Mouse (Mus musculus) liver, embryonic 12.5 days (tissue): ENCODE data around the gene Cib1. TPM values are rescaled to one million over a fixed set of nuclear protein-coding genes. Genes with fewer than 3 reads are reported as not detected.

Experiments used
- ATAC-seq: fragments of 200-750 bp; cut with Nextera tagmentation; 2 replicates; pipeline ENCODE4 v1.8.0; 2017; ENCODE audit warnings: moderate number of reproducible peaks, mild to moderate bottlenecking, moderate library complexity
- H3K27ac ChIP-seq: fragments of 300-500 bp; sonication (generic); 2 replicates; pipeline ENCODE4 v1.5.1; 2016; ENCODE audit warnings: mild to moderate bottlenecking
- H3K27me3 ChIP-seq: fragments of 300-500 bp; sonication (generic); replicated peaks from 2 replicates; pipeline ENCODE4 v1.6.1; 2016; ENCODE audit warnings: mild to moderate bottlenecking, moderate library complexity
- H3K36me3 ChIP-seq: fragments of 300-500 bp; sonication (generic); 2 replicates; pipeline ENCODE4 v1.6.1; 2016; ENCODE audit warnings: mild to moderate bottlenecking, moderate library complexity
- H3K4me1 ChIP-seq: fragments of 300-500 bp; sonication (generic); 2 replicates; pipeline ENCODE4 v1.6.1; 2016
- H3K4me2 ChIP-seq: fragments of 300-500 bp; sonication (generic); 2 replicates; pipeline ENCODE4 v1.6.1; 2016; ENCODE audit warnings: mild to moderate bottlenecking, moderate library complexity
- H3K4me3 ChIP-seq: fragments of 300-500 bp; sonication (generic); 2 replicates; pipeline ENCODE4 v1.5.1; 2016; ENCODE audit warnings: mild to moderate bottlenecking, moderate library complexity
- H3K9ac ChIP-seq: fragments of 300-500 bp; sonication (generic); 2 replicates; pipeline ENCODE4 v1.6.1; 2016; ENCODE audit warnings: mild to moderate bottlenecking, moderate library complexity
- H3K9me3 ChIP-seq: fragments of 300-500 bp; sonication (generic); replicated peaks from 2 replicates; pipeline ENCODE4 v1.6.1; 2016; ENCODE audit warnings: mild to moderate bottlenecking, moderate library complexity
- WGBS: fragments of 180-500 bp; shearing (Covaris S2); methylation state at CpG from one replicate; pipeline ENCODE4 v1.1.7; 2016; ENCODE audit not compliant: insufficient replicate concordance; 5-methylcytosine and 5-hydroxymethylcytosine counted together
- polyA plus RNA-seq: library from polyadenylated mRNA; unstranded; fragments of >200 nt; fragmentation: Nextera tagmentation; extraction: Ambion mirVana; gene quantifications from 2 replicates; pipeline ENCODE4 v1.2.1, GENCODE M21; 2016

The Cib1 gene
- polyA plus RNA-seq, 1 experiment from 2014 or later = 97.5 TPM

DNA sequence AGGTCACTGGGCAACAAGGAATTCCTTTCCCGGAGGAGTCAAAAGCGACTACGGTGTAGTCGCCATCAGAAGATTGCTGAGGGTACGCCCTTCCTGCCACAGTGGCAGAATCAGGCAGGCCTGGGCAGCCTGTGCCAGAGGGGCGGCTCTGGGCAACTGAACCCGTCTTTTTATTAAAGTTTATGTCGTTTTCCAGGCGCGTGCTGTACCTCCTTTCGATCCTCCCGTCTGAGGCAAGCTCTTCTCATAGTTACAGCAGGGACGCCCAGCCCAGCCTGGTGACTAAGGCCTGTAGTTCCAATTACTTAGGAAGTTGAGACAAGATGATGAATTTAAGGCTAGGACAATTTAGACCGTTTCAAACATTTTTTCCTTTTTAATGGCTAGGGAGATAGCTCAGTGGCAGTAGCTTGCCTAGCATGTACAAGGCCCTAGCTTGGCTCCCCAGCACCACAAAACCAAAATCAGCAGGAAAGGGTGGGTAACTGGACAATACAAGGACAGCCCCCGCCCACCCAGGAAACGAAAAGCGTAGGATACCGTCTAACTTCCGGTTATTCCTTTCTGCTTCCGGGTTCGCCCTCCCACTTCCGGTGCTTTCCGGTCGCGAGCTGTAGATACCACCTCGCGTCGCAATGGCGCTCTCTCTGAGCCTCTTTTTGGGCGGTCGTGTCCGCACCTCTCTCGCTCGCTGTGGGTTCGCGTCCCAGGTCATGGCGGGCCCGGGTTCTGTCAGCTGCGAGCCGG is 28.2 kb upstream of the Cib1 start, which contains the start of gene Ngrn:
TSS of gene Ngrn (plus strand) at position 591 of the 747 bp plus-strand sequence.
- Histone ChIP-seq H3K36me3 (peaks cover 29% of the 10 kb centered on the region), H3K4me1 (peaks cover 31% of the 10 kb centered on the region), H3K27ac (peak within 1 kb of the TSS; percentile 88), H3K9me3 (no peaks in the 10 kb centered on the region), H3K27me3 (peaks cover 9% of the 10 kb centered on the region), H3K4me3 (peak within 1 kb of the TSS; percentile 76), H3K4me2 (peak within 1 kb of the TSS; percentile 85), H3K9ac (peak within 1 kb of the TSS; percentile 82)
- 22% methylated on average over 40 of the region's 40 CpGs for WGBS
- ATAC-seq = peak; percentile 87

DNA sequence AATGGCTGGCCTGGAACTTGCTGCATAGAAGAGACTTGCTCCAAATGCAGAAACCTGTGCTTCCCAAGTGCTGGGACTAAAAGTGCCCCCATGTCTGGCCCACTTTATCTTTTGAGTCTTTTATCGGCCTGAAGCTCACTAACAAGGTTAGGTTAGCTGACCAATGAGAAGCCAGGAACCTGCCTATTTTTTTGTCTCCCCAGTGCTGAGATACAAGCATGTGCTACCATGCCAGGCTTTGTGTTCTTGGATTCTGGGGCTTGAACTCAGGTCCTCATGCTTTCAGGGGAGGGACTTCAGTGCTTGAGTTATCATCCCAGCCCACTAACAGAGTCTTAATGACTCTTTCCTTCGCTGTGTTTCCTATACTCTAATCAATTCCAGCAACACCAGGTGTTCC is 25.1 kb upstream of the Cib1 start:
- H3K4me1 ChIP-seq = peaks cover 32% of the 10 kb centered on the region
- H3K27me3 ChIP-seq = peaks cover 9% of the 10 kb centered on the region
- no peak for ATAC-seq
- no peak overlapping the region for H3K9ac ChIP-seq
- 60% methylated on average over 2 of the region's 2 CpGs for WGBS
- no peaks in the 10 kb centered on the region for H3K9me3 ChIP-seq
- no peak overlapping the region for H3K4me2 ChIP-seq
- H3K36me3 ChIP-seq = no peaks in the 10 kb centered on the region
- H3K27ac ChIP-seq = no peak overlapping the region
- H3K4me3 ChIP-seq = no peak overlapping the region

- Histone ChIP-seq H3K4me3 (no peak overlapping the region), H3K9ac (no peak overlapping the region), H3K27me3 (peaks cover 19% of the 10 kb centered on the region), H3K9me3 (no peaks in the 10 kb centered on the region), H3K27ac (no peak overlapping the region), H3K4me1 (peaks cover 37% of the 10 kb centered on the region), H3K36me3 (no peaks in the 10 kb centered on the region), H3K4me2 (no peak overlapping the region)
- 55% methylated on average over 2 of the region's 2 CpGs for WGBS
- no peak for ATAC-seq
These were observed 23.4 kb upstream of the Cib1 start for GRCm38 (mm10) chr7:80255981-80256380.

GRCm38 (mm10) chr7:80252886-80253285 is 20.3 kb upstream of the Cib1 start:
- WGBS = 42% methylated on average over 11 of the region's 11 CpGs
- Histone ChIP-seq H3K9ac (no peak overlapping the region), H3K4me2 (no peak overlapping the region), H3K27ac (no peak overlapping the region), H3K4me3 (no peak overlapping the region), H3K4me1 (peaks cover 30% of the 10 kb centered on the region), H3K36me3 (no peaks in the 10 kb centered on the region), H3K27me3 (peaks cover 10% of the 10 kb centered on the region), H3K9me3 (no peaks in the 10 kb centered on the region)
- ATAC-seq = no peak

DNA sequence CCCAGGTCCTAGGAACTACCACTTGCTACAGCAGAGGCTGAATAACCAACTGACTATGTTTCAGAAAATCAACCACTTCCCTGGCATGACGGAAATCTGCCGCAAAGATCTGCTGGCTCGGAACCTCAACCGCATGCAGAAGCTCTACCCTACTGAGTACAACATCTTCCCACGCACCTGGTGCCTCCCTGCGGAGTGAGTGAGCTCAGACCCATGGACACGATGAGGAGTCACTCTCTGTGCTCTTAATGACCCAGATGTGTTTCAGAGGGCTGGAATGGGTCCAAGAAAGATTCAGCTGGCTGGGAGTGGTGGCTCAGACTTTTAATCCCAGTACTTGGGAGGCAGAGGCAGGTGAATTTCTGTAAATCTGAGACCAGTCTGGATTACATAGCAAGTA is 19.8 kb upstream of the Cib1 start:
- WGBS = 78% methylated on average over 7 of the region's 7 CpGs
- Histone ChIP-seq H3K27me3 (peaks cover 10% of the 10 kb centered on the region), H3K4me2 (no peak overlapping the region)

DNA sequence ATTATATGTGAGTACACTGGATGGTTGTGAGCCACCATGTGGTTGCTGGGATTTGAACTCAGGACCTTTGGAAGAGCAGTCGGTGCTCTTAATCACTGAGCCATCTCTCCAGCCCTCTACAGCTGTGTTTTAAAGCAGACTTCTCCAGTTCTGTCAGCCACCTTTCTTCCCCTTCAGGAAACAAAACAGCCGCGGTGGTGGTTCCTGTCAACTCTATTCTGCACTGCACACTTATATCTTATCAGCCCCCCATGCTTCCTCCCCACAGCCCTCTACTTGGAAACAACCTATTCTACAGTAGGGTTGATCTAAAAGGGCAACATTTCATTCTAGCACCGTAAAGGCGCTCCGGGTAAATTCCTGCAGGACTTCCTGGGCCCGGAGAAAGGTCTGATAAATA is 14.2 kb upstream of the Cib1 start:
- ATAC-seq = no peak
- H3K4me3 ChIP-seq = peak overlapping the region; percentile 77
- 16% methylated on average over 7 of the region's 7 CpGs for WGBS
- peaks cover 4% of the 10 kb centered on the region for H3K27me3 ChIP-seq
- H3K27ac ChIP-seq = peak overlapping the region; percentile 79; the same call in 1 of the 2 replicates
- H3K9me3 ChIP-seq = no peaks in the 10 kb centered on the region
- peak overlapping the region; percentile 92 for H3K4me2 ChIP-seq
- no peaks in the 10 kb centered on the region for H3K36me3 ChIP-seq
- peaks cover 26% of the 10 kb centered on the region for H3K4me1 ChIP-seq
- H3K9ac ChIP-seq = peak overlapping the region; percentile 82

More for the DNA sequence above, 19.8 kb upstream of the Cib1 start:
- peaks cover 25% of the 10 kb centered on the region for H3K4me1 ChIP-seq
- H3K9me3 ChIP-seq = no peaks in the 10 kb centered on the region
- no peak overlapping the region for H3K4me3 ChIP-seq
- no peak overlapping the region for H3K9ac ChIP-seq
- no peaks in the 10 kb centered on the region for H3K36me3 ChIP-seq
- ATAC-seq = no peak
- H3K27ac ChIP-seq = no peak overlapping the region

- Histone ChIP-seq H3K4me1 (peaks cover 23% of the 10 kb centered on the region), H3K27me3 (no peaks in the 10 kb centered on the region; the same call in 1 of the 2 replicates), H3K9me3 (no peaks in the 10 kb centered on the region), H3K4me3 (peak within 1 kb of the TSS; percentile 77), H3K4me2 (peak within 1 kb of the TSS; percentile 92), H3K27ac (peak within 1 kb of the TSS; percentile 79), H3K9ac (peak within 1 kb of the TSS; percentile 82), H3K36me3 (no peaks in the 10 kb centered on the region)
- ATAC-seq = peak; percentile 97
- under 1% methylated on average over 48 of the region's 48 CpGs for WGBS
These were observed 13.6 kb upstream of the Cib1 start, which contains the start of gene Ttll13 for GRCm38 (mm10) chr7:80246148-80246721. Gene Ttll13, plus strand, starts transcription at chr7:80246376.

GRCm38 (mm10) chr7:80244851-80245250 is 12.2 kb upstream of the Cib1 start:
- 92% methylated on average over 4 of the region's 4 CpGs for WGBS
- Histone ChIP-seq H3K4me1 (peaks cover 17% of the 10 kb centered on the region), H3K27ac (no peak overlapping the region), H3K9ac (no peak overlapping the region), H3K4me2 (no peak overlapping the region), H3K27me3 (no peaks in the 10 kb centered on the region), H3K4me3 (no peak overlapping the region), H3K36me3 (peaks cover 13% of the 10 kb centered on the region), H3K9me3 (no peaks in the 10 kb centered on the region)
- no peak for ATAC-seq

DNA sequence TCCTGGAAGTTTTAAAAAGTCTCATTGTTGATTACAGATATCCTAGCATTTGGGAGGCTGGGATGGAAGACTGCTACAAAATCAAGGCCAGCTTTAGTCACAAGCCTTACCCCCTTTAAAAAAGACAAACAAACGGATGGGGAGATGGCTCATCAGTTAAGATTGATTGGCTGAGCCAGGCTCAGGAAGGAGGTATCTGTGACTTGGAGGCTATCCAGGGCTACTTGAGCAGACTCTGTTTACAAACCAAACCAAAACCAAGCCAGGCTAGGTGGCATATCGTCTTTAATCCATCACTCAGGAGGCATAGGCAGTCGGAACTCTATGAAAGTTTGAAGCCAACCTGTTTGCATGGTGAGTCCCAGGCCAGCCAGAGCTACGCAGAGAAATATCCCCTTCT is 9.0 kb upstream of the Cib1 start:
- ATAC-seq = no peak
- peaks cover 9% of the 10 kb centered on the region for H3K4me1 ChIP-seq
- H3K4me2 ChIP-seq = no peak overlapping the region
- peaks cover 40% of the 10 kb centered on the region for H3K36me3 ChIP-seq
- no peak overlapping the region for H3K9ac ChIP-seq
- no peaks in the 10 kb centered on the region for H3K9me3 ChIP-seq
- no peak overlapping the region for H3K4me3 ChIP-seq
- WGBS = 70% methylated on average over 4 of the region's 4 CpGs
- no peaks in the 10 kb centered on the region for H3K27me3 ChIP-seq
- no peak overlapping the region for H3K27ac ChIP-seq

GRCm38 (mm10) chr7:80238542-80238941 is 5.9 kb upstream of the Cib1 start:
- Histone ChIP-seq H3K4me2 (no peak overlapping the region), H3K36me3 (peaks cover 40% of the 10 kb centered on the region), H3K27ac (no peak overlapping the region), H3K9ac (no peak overlapping the region), H3K4me1 (peaks cover 21% of the 10 kb centered on the region), H3K9me3 (no peaks in the 10 kb centered on the region), H3K27me3 (no peaks in the 10 kb centered on the region), H3K4me3 (no peak overlapping the region)
- WGBS = 83% methylated on average over 10 of the region's 10 CpGs
- no peak for ATAC-seq

DNA sequence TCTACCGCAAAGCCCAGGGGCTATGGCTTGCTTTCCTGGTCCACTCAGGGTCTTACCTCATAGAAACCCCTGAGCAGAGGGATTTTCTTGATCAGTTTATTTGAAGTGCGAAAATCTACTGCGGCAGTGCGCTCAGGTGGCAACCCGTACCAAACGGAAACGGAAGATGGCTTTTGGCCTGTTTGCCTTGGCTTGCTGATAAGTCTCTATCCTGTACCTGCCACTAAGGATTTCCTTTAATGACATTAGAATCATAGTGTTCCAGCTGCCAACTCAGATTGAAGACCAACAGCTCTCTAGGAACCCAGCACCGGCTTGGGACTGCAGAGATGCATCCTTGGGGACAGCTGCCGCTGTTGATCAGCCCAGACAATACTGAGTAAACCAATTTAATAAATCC is 1.2 kb upstream of the Cib1 start:
- H3K27ac ChIP-seq = peak overlapping the region; percentile 45; the same call in 1 of the 2 replicates
- H3K4me1 ChIP-seq = peaks cover 55% of the 10 kb centered on the region

GRCm38 (mm10) chr7:80231971-80232488 is 583 bp downstream of the Cib1 start:
- peak; percentile 38 for ATAC-seq
- under 1% methylated on average over 29 of the region's 29 CpGs for WGBS
- peak overlapping the region; percentile 88 for H3K9ac ChIP-seq
- peaks cover 33% of the 10 kb centered on the region for H3K36me3 ChIP-seq
- H3K4me3 ChIP-seq = peak overlapping the region; percentile 83
- H3K4me1 ChIP-seq = peaks cover 59% of the 10 kb centered on the region
- H3K27me3 ChIP-seq = no peaks in the 10 kb centered on the region
- H3K4me2 ChIP-seq = peak overlapping the region; percentile 95
- H3K27ac ChIP-seq = peak overlapping the region; percentile 93
- H3K9me3 ChIP-seq = no peaks in the 10 kb centered on the region

More for the DNA sequence above, 1.2 kb upstream of the Cib1 start:
- peaks cover 30% of the 10 kb centered on the region for H3K36me3 ChIP-seq
- peak overlapping the region; percentile 83 for H3K4me3 ChIP-seq
- peak overlapping the region; percentile 95 for H3K4me2 ChIP-seq
- peak overlapping the region; percentile 75 for H3K9ac ChIP-seq
- no peak for ATAC-seq
- H3K9me3 ChIP-seq = no peaks in the 10 kb centered on the region
- H3K27me3 ChIP-seq = no peaks in the 10 kb centered on the region
- 36% methylated on average over 9 of the region's 9 CpGs for WGBS
